ENCODE assay signal across 16 mouse cellular contexts in the genomic region with DNA sequence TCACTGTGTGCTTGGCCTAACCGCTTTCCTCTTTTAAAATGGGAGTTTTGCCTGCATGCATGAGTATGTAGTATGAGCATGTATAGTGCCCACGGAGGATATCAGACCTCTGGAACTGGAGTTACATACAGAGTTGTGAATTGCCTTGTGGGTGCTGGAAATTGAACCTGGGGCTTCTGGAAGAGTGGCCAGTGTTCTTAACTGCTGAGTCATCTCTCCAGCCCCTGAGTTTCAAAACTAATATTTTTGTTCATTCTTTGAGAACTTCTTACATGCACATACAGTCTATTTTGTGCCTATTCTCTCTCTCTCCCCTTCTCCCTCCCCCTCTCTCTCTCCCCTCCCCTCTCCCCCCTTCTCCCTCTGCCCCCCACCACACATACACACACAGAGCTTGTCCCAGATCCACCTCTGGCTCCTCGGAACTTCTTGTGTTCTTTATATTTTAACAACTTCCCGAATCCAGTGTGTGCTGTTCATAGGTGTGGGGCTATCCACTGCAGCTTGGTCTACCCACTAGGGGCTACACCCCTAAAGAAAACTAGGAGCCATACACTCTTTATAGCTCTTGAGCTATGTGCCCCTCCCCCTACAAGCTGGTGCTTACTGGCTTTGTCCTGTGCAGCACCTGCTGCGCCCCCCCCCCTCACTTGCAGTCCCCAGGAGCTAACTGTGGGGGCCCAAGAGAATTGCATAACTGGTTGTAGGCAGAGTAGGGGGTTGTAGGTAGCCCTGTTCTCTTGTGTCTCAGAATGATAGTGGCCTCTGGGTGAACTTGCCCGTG.
A peak's percentile ranks its signal among the peaks of the same experiment; 100 is the strongest.
DNase-seq lines count a peak whose midpoint lies in the region; ATAC-seq lines count a peak whose summit lies in the region.
"Had no signal": no experiment of that assay in that cellular context is flagged by ENCODE, and none has a peak within 500 bp of the region (broad histone marks: within the 10 kb centered on the region; RNA-seq: fewer than 3 reads in every experiment).

No protein-coding gene starts in this region.

- WGBS in kidney, embryonic 16.5 days, result 72% methylated on average over 6 of the region's 6 CpGs
- WGBS in embryonic facial prominence, embryonic 13.5 days, result 74% methylated on average over 6 of the region's 6 CpGs

- no peak overlapping the region for H3K9ac ChIP-seq in kidney, embryonic 16.5 days (replicated peaks; ENCODE audit: low read length)
- H3K9ac ChIP-seq in embryonic facial prominence, embryonic 13.5 days, result no peak overlapping the region
- H3K9ac ChIP-seq: hindbrain, embryonic 13.5 days; limb, embryonic 13.5 days; liver, postnatal 0 days; neural tube, embryonic 15.5 days had no signal

- H3K4me1 ChIP-seq in kidney, embryonic 16.5 days (ENCODE audit: insufficient read depth, low read length), result peaks cover 6% of the 10 kb centered on the region; the same call in 1 of the 2 replicates
- peaks cover 7% of the 10 kb centered on the region; the same call in 1 of the 2 replicates for H3K4me1 ChIP-seq in embryonic facial prominence, embryonic 13.5 days

- no peak for DNase-seq in kidney, postnatal 14 days
- peak; percentile 25 for DNase-seq in ES-CJ7 (ENCODE audit: low read depth, low spot score)
- peak; percentile 49 to 55 for DNase-seq in thymus, postnatal 10 days (ENCODE audit: low spot score in 2 of 2)
- no peak for DNase-seq in left cerebral cortex, postnatal 4 days
- DNase-seq: cerebellum, postnatal 14 days; heart, adult 18-20 months; kidney, adult 18-20 months; liver, postnatal 0 days; retina, postnatal 1 day had no signal

- peaks cover 17% of the 10 kb centered on the region; the same call in 1 of the 2 replicates for H3K36me3 ChIP-seq in kidney, embryonic 16.5 days (ENCODE audit: insufficient read depth, low read length)
- peaks cover 46% of the 10 kb centered on the region for H3K36me3 ChIP-seq in embryonic facial prominence, embryonic 13.5 days

- H3K27ac ChIP-seq in kidney, embryonic 16.5 days (ENCODE audit: low read length), result no peak overlapping the region
- H3K27ac ChIP-seq in embryonic facial prominence, embryonic 13.5 days, result no peak overlapping the region
- H3K27ac ChIP-seq: hindbrain, embryonic 13.5 days; limb, embryonic 13.5 days; neural tube, embryonic 15.5 days had no signal

- no peak overlapping the region for H3K4me2 ChIP-seq in kidney, embryonic 16.5 days (replicated peaks; ENCODE audit: low read depth, low read length)
- H3K4me2 ChIP-seq in embryonic facial prominence, embryonic 13.5 days, result no peak overlapping the region
- H3K4me2 ChIP-seq: hindbrain, embryonic 13.5 days; limb, embryonic 13.5 days; neural tube, embryonic 15.5 days had no signal

- intact Hi-C loops in left cerebral cortex, postnatal 4 days (cut with DNase I), result no loop called here

- H3K4me3 ChIP-seq in kidney, embryonic 16.5 days (ENCODE audit: low read length), result no peak overlapping the region
- H3K4me3 ChIP-seq in embryonic facial prominence, embryonic 13.5 days, result no peak overlapping the region
- H3K4me3 ChIP-seq: hindbrain, embryonic 13.5 days; limb, embryonic 13.5 days; neural tube, embryonic 15.5 days had no signal

- 0 out of 2 replicates have a peak, but pooled peaks have one; percentile 23 for ATAC-seq in kidney, embryonic 16.5 days (ENCODE audit: low FRiP score, low TSS enrichment)
- ATAC-seq in embryonic facial prominence, embryonic 13.5 days (ENCODE audit: insufficient number of reproducible peaks, insufficient read depth, low FRiP score, low TSS enrichment, low read depth), result peak; percentile 23; the same call in 1 of the 2 replicates
- no peak for ATAC-seq in erythroblast, adult 5-6 weeks (replicated peaks; ENCODE audit: low FRiP score, poor library complexity, severe bottlenecking)
- ATAC-seq: forebrain, embryonic 14.5 days; liver, postnatal 0 days had no signal

- no peaks in the 10 kb centered on the region for H3K27me3 ChIP-seq in kidney, embryonic 16.5 days (ENCODE audit: insufficient read depth, low read length)
- no peaks in the 10 kb centered on the region for H3K27me3 ChIP-seq in embryonic facial prominence, embryonic 13.5 days
- H3K27me3 ChIP-seq: hindbrain, embryonic 13.5 days; limb, embryonic 13.5 days; neural tube, embryonic 15.5 days had no signal

- no peaks in the 10 kb centered on the region for H3K9me3 ChIP-seq in kidney, embryonic 16.5 days (ENCODE audit: low read length)
- H3K9me3 ChIP-seq in embryonic facial prominence, embryonic 13.5 days, result no peaks in the 10 kb centered on the region
- H3K9me3 ChIP-seq: hindbrain, embryonic 13.5 days; limb, embryonic 13.5 days; neural tube, embryonic 15.5 days had no signal

Comparison
In these comparisons a context has a peak if more than half of its experiments do, and no peak if none do; other contexts are left out.
1. DNase-seq: peak in ES-CJ7 (single experiment) and thymus, postnatal 10 days (2 of 2); none in kidney, postnatal 14 days (single experiment) and left cerebral cortex, postnatal 4 days (single experiment).